Mouse (Mus musculus) urinary bladder, adult 18-20 months (tissue): ENCODE data around the gene Tes.
"Not testable (repeated sequence)": the region's sequence is repeated elsewhere in the genome, so short reads cannot be mapped to it uniquely, and the experiment has no call there.

Experiments used
- DNase-seq, 2 experiments: peaks; one replicate each; pipeline ENCODE4 v3.0.0; 2022; ENCODE audit warnings: low spot score in 2 of 2, mixed read lengths in 2 of 2

The Tes gene

GRCm38 (mm10) chr6:17064936-17065790 lies at the start of gene Tes:
TSS of gene Tes (plus strand) at chr6:17065149.
- peak; percentile 81 to 86 for DNase-seq

- no peak for DNase-seq
These were observed 39.1 kb upstream of the Tes start for GRCm38 (mm10) chr6:17025886-17026285.

GRCm38 (mm10) chr6:17027572-17027971 lies 37.4 kb upstream of the Tes start:
- no peak for DNase-seq

- DNase-seq: no peak
These were observed 36.1 kb upstream of the Tes start for GRCm38 (mm10) chr6:17028809-17029208.

GRCm38 (mm10) chr6:17032231-17032728 lies 32.7 kb upstream of the Tes start:
- DNase-seq: no peak

- no peak for DNase-seq
These were observed 30.9 kb upstream of the Tes start for GRCm38 (mm10) chr6:17034095-17034494.

GRCm38 (mm10) chr6:17035228-17035627 lies 29.7 kb upstream of the Tes start:
- no peak for DNase-seq

- DNase-seq: no peak
These were observed 13.4 kb upstream of the Tes start for GRCm38 (mm10) chr6:17051432-17052025.

- DNase-seq: no peak
These were observed 11.8 kb upstream of the Tes start for GRCm38 (mm10) chr6:17053028-17053660.

GRCm38 (mm10) chr6:17054781-17055180 lies 10.2 kb upstream of the Tes start:
- DNase-seq: no peak

GRCm38 (mm10) chr6:17055659-17056058 lies 9.3 kb upstream of the Tes start:
- DNase-seq: no peak

GRCm38 (mm10) chr6:17059501-17059900 lies 5.4 kb upstream of the Tes start:
- no peak for DNase-seq

- no peak for DNase-seq
These were observed 4.8 kb upstream of the Tes start for GRCm38 (mm10) chr6:17060154-17060553.

GRCm38 (mm10) chr6:17061826-17062225 lies 3.1 kb upstream of the Tes start:
- not testable (repeated sequence) for DNase-seq

- DNase-seq: no peak
These were observed 2.6 kb upstream of the Tes start for GRCm38 (mm10) chr6:17062366-17062765.

GRCm38 (mm10) chr6:17065791-17066169 lies 831 bp downstream of the Tes start:
- peak in 1 of 2 experiments; percentile 2 for DNase-seq

- no peak for DNase-seq
These were observed 1.4 kb downstream of the Tes start for GRCm38 (mm10) chr6:17066211-17066940.

GRCm38 (mm10) chr6:17071899-17072298 lies 7.0 kb downstream of the Tes start:
- no peak for DNase-seq

GRCm38 (mm10) chr6:17072338-17072737 lies 7.4 kb downstream of the Tes start:
- no peak for DNase-seq

GRCm38 (mm10) chr6:17072763-17073484 lies 8.0 kb downstream of the Tes start:
- DNase-seq: no peak

GRCm38 (mm10) chr6:17077270-17077669 lies 12.3 kb downstream of the Tes start:
- no peak for DNase-seq
